Mouse (Mus musculus) left cerebral cortex, adult 18-20 months (tissue): ENCODE data around the gene Pdgfa. TPM values are rescaled to one million over a fixed set of nuclear protein-coding genes. Genes with fewer than 3 reads are reported as not detected.

Experiments used
- DNase-seq, 2 experiments: peaks; one replicate each; pipeline ENCODE4 v3.0.0; 2021 to 2022; ENCODE audit warnings: low spot score in 2 of 2, mixed read lengths in 1 of 2
- total RNA-seq, 2 experiments: library from RNA; stranded (reverse); gene quantifications; 2 replicates each; pipeline ENCODE4 v1.2.3; 2021

Gene Pdgfa
- total RNA-seq, 2 experiments from 2014 or later: 52.7 to 55.5 TPM

DNA sequence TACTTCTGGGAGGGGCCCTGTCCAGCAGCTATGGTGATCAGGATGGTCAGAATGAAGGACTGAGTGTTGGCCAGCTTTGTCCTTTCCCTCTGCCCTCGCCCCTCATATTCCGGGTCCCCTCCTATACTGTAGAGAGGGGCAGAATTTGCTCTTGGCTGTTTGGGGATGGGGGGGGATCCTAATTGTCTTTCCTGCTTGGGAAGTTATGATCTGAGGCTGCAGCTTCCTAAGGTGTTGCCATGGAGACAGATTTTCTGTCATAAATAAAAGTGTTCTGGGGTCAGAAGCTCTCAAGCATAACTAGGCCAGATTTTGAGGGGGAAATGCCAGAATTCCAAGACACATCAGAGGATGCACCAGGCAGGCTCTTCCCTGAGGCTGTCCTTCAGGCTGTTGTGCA lies 31.6 kb downstream of the Pdgfa start:
- no peak for DNase-seq

DNA sequence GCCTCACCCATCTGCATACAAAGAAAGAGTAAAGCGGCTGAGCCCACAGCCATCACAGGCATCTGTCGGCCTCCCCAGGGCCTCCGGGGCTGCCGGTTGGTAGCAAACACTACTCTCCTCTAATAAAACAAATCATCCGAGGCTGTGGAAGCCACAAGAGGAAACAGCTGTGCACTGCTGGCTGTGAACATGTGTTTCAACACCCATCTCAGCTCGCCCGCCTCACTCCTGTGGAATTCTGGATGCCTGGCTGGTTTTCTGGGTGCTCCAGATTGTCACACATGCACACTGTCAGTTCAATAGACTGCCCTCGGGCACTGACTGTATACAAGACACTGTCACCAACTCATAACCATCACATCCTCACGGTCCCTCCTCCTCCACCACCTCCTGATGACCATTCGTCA lies 40.7 kb downstream of the Pdgfa start:
- DNase-seq: no peak

DNA sequence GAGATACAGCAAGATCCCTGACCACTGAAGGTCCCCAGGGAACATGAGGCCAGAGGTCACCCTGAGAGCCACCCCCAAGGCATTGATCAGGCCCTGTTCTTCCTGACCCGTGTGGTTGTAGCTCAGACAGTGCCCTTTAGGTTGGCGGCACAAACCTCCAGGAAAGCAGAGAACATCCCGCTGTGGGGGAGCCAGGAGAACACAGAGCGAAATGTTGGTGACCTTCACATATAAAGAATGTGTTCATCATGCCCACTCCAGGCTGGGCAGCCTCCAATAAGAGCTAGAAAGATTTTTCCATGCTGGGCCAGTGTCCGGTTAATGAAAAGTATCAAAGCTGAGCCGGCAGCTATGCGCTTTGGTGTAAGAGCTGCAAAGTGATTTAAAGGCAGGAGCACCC lies 43.2 kb downstream of the Pdgfa start:
- DNase-seq: no peak

DNA sequence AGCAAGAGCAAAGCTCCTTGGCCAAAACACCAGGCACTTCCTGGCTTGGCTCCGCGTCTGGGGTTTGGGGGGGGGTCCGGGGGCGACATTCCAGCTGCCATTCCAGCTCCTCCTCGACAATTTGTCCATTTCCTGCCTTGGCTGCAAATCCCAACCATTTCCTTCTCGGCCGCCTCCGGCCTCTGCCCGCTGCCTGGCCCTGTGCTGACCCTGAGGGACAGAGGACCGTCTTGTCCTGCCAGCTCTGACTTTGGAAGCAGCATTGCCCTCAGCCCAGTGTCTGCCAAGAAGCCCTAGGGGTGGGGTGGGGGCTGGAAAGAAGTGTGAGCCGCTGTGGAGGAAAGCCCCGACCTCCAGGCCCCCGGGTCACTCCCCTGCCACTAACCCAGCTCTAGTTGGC lies 44.2 kb downstream of the Pdgfa start:
- no peak for DNase-seq

DNA sequence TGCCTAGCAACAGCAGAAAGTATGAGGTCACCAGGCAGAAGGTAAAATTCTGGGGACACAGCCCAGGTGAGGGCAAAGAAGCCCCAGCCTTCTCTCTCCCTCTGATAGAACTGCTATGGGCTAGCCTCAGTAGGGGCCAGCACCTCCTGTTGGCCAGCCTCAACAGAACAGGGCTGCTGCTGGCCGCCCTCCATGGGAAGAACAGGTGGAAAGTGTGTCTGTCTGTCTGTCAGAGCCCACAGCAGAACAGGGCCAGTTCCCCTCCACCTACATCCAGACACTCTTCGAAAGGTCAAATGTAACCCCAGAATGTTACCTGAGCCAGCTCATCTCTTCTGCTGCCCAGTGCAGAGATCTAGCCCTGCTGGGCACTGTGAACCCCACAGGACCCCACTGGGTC lies 45.9 kb downstream of the Pdgfa start:
- DNase-seq: no peak

DNA sequence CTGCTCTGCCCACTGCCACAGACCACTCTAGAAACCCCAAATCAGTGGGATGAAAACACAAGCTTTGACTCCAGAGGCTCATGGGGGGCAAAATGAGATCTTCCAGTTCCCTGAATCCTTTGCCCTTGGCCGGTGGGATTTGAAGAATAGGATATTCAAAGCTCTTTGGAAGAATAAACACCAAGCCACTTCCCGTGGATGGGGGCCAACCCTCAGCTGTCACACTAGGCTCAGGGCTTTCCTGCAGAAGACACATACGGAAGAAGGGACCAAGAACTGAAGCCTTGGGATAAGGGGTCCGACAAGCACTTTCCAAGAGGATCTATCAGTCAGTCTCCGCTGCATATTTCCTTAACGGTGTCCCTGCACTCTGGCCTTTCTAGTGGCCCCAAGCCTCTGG lies 48.0 kb downstream of the Pdgfa start:
- DNase-seq: no peak

DNA sequence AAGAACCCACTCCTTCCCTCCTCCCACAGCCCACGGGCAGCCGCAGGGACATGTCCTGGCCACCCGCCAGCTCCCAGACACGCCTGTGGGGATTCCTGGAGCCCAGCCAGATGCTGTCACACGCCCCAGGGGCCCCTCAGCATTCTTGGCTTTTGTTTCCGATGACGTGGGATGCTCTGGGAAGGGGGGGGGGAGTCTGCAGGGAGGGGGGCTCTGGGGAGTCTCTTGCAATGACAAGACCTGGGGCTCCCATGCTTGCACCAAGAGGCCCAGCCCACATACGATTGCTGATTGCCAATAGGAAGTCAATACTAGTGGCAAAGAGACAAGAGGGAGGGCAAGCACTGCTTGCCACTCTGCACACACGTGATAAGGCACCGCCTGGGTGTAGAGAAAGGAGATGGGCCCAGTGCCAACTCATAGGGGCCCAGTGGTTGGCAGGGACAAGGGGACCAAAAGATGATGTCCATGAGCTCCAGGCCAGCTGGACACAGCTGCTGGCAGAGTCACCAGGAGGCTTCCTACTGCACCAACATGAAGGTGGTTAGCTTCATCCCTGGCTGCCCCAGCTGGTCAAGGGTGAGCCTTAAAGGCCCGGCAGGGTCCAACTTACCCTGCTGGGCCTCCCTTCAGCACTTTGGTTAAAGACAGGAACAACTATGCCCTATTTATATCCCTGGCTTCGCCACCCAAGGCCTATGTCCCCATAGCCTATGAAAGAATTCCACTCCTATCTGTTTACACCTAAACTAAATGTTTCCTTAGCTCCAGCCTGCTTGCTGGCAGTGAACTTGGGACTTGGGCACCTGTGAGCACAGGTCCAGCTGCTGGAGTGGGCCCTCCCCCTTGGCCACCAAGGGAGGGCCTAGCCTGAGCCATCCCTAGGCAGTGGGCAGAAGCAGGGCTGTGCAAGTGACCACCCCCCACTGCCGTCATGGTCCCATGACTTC lies 48.9 kb downstream of the Pdgfa start:
- DNase-seq: peak in 1 of 2 experiments; percentile 17

DNA sequence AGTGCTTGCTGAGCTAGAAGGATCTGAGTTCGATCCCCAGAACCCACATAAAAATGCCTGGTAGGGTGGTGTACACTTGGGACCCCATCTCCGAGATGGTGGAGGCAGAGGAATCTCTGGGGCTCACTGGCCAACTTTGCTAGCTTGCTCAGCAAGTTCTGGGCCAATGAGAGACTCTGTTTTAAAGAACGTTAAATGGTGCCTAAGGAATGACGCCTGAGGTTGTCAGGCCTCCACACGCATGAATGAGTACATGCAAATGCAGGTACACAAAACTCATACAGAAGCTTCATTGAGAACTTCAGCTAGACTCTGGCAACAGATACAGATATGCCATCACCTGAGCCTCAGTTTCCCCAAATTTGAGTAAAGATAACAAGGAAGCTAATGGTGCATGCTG lies 49.7 kb downstream of the Pdgfa start:
- no peak for DNase-seq

DNA sequence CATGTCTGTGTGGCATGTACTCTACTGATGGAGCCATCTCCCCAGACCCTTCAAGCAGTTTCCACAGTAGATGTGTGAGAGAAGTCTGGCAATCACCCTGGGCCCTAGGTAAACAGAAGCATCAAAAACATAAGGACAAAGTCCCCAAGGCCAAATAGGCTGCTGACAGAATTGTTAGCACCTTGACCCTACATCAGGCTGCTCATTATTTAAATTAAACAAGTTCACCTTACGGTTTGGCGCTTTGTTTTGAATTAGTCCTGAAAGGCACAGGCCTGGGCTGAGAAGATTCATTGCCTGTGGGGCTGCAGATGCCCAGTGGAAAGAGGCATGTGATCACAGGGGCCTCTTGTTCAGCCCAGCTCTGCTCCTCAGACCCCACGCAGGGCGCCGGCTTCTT lies 50.2 kb downstream of the Pdgfa start:
- DNase-seq: no peak

DNA sequence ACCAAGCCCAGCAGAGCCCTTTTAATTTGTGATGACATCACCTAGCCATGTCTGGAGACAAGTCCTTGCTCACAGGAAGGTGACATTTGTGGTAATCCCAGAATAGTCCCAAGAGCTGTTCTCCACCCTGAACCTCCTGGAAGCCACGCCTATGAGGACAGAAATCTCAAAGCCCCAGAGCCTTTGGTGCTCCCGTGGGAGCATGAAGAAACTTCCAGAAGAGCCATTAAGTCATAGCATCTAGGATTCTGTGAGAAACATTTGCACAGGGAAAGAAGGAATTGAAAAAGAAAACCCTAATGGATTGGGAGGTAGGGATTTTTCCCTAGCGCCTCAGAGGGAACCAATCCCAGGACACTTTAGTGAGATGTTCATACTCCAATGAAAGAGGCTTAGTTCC lies 52.2 kb downstream of the Pdgfa start:
- DNase-seq: no peak

DNA sequence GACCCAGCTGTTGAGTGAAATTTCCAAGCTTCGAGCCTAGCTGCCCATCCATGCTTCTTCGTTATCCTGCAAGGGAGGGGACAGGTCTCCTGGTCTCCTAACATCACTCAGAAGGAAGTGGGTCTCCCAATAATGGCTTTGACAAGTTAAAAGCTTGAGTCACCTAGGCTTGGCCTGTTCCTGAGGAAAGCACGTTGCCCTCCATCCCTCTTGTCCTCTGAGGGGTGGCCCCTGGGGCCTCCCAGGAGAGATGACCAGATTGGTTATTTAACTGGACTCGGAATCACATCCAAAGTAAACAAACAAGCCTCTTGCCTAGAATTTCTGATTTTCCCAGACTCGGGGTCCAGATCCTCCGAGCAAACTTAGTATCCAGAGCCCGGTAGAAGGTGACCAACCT lies 52.6 kb downstream of the Pdgfa start:
- DNase-seq: no peak

DNA sequence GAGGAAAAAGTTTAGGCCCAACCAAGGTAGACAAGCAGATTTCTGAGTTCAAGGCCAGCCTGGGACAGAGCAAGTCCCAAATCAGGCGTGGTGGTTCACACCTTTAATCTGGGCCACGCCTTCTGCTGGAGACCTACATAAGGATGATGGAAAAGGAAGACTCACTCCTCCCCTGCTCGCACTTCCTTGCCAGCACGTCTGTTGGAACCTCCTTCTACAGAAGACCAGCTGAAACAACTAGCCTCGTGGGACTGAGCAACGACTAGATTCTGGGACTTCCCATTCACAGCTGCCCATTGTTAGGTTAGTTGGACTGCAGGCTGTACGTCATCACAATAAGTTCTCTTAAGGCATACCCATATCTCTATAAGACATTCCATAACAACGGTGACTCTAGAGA lies 55.3 kb downstream of the Pdgfa start:
- no peak for DNase-seq

DNA sequence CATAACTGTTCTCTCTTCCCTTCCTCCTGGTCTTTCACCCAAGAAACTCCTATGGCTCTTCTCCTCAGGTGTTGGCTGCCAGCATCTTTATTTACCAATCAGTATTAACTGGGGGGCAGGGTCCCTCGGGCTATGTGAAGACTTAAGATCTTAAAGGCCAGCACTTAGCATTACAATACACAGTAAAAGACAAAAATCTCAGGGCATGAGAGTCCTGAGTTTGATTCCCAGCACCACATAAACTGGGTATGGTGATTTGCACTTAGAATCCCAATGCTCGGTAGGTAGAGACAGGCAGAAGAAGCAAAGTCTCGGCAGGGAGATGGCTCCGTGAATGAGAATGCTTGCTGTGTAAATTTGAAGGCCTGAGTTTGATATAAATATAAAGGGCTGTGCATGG lies 56.6 kb downstream of the Pdgfa start:
- DNase-seq: no peak

DNA sequence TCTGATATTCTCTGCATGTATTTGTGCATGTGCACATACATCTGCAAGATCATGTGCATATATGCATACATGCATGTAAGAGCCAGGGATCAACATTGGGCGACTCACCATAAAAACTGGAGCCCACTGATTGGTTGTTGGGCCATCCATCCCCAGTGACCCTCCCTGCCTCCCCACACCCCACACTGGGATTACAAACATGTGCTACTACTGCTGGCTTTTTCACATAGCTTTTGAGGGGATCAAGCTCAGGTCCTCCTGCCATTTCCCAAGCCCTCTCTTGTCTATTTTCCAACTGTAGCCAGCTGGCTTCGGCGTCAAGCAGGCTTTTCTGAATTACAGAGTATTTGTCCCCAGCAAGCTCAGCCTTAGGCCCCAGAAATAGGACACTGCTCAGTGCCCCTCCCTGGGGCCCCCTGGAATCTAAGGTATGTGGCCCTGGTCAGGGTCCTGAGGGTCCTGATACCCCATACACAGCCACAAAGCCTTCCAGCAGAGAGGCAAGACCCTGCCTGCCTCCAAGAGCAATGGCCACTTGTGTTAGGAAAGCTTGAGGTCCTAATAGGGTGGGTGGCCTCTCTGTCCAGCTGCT lies 58.5 kb downstream of the Pdgfa start:
- DNase-seq: no peak

DNA sequence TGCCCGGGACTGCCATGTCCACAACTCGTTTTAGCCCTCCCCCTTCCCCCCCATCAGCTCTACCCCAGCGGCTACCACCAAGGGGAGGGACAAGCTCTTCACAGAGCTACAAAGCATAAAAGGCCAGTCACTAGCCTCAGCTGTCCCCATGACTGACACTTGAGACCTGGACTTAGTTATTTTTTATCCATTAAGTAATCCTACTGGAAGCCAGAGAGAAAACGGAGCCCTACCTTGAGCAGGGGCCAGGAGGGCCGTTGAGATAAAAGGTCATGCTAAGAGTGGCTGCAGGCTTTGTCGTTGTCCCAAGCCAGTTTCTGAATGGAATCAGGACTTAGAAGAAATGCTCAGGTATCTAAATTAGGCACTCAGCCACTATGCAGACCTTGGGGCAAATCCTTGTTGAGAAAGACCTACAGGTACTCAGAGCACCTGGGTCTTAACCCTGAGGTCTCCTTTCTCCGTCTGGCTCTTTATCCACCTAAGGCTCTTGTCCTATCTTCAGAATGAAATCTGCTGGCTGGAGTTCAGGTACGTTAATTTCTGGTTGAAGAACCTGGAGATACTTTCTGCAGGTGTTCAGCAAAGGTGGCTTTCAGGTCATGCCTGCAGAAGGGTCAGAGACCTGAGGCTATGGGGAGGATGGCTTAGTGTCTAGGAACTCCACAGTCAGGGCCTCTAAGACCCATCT lies 60.6 kb downstream of the Pdgfa start:
- DNase-seq: no peak

DNA sequence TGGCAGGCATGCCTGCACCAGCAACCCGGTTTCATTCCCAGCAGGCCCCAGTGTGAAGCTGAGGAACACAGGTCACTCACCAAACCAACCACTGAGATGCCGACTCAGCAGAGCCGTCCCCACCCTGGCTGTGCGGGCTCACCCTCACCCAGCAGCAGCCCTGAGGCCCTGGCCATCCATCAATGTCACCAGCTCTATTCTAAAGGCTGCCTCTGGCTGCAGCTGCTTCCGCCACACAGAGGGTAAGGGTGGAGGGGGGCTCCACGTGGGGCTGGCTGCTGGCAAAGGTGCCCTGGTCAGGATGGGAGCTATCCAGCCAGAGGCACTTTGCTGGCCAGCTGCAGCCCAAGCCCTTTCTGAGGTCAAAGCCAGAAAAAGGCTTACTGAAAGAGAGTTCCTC lies 62.6 kb downstream of the Pdgfa start:
- DNase-seq: no peak

DNA sequence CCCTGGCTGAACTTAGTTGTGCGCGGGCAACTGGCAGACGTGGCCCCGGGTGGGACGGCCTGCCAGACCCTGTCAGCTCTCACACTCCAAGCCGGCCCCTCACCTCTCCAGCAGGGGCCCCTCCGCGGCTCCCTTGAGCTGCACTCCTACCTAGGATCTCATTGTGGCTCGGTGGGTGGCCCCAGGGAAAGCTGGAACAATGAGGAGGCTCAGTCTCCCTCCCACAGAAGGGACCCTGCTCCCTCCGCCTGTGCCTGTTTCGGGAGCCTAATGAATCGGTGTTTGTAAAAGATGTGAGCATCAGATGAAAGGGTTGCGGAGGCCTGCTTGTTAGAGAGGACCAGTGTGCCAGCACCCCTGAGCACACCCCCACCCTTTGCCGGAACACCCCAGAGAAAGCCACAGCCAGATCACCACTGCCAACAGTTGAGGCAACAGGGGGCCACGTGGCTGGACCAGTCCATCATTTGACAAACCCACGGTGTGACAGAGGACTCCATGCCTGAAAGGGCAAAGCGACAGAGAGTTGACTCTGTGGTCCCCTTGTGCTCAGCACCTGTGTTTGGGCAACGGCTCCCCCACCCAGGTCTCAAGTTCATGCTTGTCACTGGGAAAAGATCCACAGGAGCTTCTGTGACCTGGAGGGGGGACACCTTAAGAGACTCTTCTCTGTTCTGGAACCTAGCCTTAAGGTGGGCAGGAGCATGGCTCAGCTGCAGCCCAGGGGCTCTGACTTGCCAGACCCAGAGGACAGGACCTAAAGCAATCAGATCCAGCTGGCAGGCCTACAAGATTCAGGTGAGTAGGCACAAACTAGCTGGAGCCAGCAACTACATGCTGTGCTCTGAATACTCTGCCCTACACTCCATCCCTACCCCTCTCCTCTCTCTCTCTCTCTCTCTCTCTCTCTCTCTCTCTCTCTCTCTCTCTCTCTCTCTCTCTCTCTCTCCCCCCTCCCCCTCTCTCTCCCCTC lies 64.4 kb downstream of the Pdgfa start:
- DNase-seq: no peak

DNA sequence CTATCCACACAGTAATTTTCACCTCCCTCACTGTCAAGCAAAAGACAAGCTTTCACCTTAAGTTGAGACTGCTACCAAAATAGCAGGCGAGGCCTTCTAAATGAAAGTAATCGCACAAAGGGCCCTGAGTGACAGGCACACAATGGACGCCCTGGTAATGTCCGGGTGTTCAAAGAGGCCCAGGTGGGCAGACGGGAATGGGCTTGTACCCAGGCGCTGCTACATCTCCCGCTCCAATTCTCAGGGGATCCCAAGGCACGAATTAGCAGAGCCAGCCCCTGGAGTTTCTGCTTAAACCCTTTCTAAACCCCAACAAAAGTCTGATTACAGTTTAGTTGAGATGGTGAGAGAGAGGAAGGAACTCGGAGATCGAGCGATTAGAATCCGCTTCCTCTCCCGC lies 65.3 kb downstream of the Pdgfa start:
- DNase-seq: no peak

DNA sequence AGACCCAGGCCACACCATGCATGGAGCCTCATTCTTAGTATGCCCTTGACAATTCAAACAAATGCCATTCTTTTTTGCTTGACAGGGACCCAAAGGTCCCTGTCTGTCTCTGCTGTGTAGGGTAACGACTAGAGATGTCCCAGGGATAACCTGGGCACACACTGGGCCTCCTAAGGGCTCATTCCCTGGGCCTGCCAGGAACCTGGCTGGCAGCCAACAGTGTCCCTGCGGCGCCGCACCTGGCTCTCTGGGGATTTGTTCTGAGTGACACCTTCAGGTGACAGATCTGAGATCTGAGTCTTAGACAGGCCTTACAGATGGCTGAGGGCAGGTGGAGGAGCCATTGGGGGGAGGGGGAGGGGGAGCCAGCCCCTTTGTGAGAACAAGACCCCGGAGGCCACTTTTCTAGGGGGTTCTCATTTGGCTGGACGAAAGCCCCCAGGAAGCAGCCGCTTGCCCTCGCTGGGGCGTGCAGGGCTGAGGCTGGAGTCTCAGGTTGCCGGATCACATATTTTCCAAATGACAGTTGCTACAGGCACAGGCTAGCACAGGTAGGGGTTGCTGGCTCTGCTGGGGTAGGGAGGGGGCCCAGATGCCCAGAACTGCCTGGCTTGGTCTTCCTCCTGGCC lies 67.2 kb downstream of the Pdgfa start:
- DNase-seq: no peak
